Mouse (Mus musculus): ENCODE data around the gene Ahnak2. TPM values are rescaled to one million over a fixed set of nuclear protein-coding genes. Genes with fewer than 3 reads are reported as not detected.

The Ahnak2 gene
- polyA plus RNA-seq, 1 experiment from 2014 or later: 0.61 TPM

DNA sequence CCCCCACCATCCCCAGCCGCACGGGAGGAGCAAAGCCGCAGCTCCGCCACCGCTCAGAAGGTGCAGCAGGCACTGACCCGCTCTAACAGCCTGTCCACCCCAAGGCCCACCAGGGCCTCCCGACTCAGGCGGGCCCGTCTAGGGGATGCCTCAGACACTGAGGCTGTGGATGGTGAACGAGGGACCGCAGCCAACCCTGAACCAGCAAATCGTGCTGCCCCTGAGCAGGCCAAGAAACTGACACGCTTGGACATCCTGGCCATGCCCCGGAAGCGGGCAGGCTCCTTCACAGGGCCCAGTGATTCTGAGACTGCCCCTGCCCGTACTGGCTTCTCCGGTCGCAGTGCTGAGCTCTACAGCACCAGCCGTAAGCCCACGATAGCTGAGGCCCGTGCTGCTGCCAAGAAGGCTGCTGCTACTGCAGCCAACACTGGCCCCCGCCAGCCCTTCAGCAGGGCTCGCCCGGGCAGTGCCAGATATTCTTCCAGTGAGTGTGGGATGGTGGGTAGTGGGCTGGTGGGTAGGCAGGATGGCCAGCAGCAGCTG, 63.4 kb downstream of the Ahnak2 start:
- no peak for ATAC-seq (ENCODE audit: insufficient read depth, low FRiP score, low TSS enrichment)
- Histone ChIP-seq H3K36me3 (ENCODE audit: control insufficient read depth, insufficient read depth, low read length) (no peaks in the 10 kb centered on the region; the same call in 1 of the 2 replicates), H3K4me2 (ENCODE audit: low read depth) (no peak overlapping the region), H3K4me1 (ENCODE audit: control insufficient read depth, insufficient read depth, low read length) (no peaks in the 10 kb centered on the region), H3K9me3 (ENCODE audit: control insufficient read depth, low read length) (no peaks in the 10 kb centered on the region), H3K27me3 (ENCODE audit: control insufficient read depth, insufficient read depth, low read length) (no peaks in the 10 kb centered on the region), H3K27ac (ENCODE audit: low read depth, low read length) (no peak overlapping the region), H3K9ac (ENCODE audit: low read length) (no peak overlapping the region), H3K4me3 (ENCODE audit: low read depth, low read length) (no peak overlapping the region)
- no peak for DNase-seq (ENCODE audit: low spot score)
- WGBS: 89% methylated on average over 24 of the region's 24 CpGs

- Histone ChIP-seq H3K27ac (ENCODE audit: low read depth, low read length) (no peak overlapping the region), H3K9me3 (ENCODE audit: control insufficient read depth, low read length) (no peaks in the 10 kb centered on the region), H3K36me3 (ENCODE audit: control insufficient read depth, insufficient read depth, low read length) (no peaks in the 10 kb centered on the region; the same call in 1 of the 2 replicates), H3K27me3 (ENCODE audit: control insufficient read depth, insufficient read depth, low read length) (no peaks in the 10 kb centered on the region), H3K4me2 (ENCODE audit: low read depth) (no peak overlapping the region), H3K4me1 (ENCODE audit: control insufficient read depth, insufficient read depth, low read length) (no peaks in the 10 kb centered on the region), H3K4me3 (ENCODE audit: low read depth, low read length) (no peak overlapping the region), H3K9ac (ENCODE audit: low read length) (no peak overlapping the region)
- no peak for ATAC-seq (ENCODE audit: insufficient read depth, low FRiP score, low TSS enrichment)
- no peak for DNase-seq (ENCODE audit: low spot score)
- 90% methylated on average over 31 of the region's 31 CpGs for WGBS
Observed at GRCm38 (mm10) chr12:112738281-112739022, 64.0 kb downstream of the Ahnak2 start.

DNA sequence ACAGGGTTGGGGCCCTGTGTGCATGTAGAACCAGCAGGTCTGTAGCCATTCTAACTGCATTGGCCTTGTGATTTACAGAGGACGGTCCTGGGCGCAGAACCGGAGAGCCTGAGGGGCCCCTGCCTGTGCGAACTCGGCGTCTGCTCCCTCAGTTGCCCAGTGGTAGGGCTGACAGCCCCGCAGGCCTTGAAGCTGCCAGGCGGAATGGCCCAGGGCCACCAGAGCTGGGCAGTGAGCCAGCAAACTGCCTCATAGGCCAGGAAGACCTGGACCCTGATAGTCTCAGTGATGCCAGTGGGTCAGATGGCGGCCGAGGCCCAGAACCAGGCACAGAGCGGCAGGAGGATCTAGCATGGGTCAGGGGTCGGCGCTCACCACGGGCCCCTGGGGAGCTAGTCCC, 64.7 kb downstream of the Ahnak2 start:
- Histone ChIP-seq H3K27ac (ENCODE audit: low read depth, low read length) (no peak overlapping the region), H3K9ac (ENCODE audit: low read length) (no peak overlapping the region), H3K4me3 (ENCODE audit: low read depth, low read length) (no peak overlapping the region), H3K4me1 (ENCODE audit: control insufficient read depth, insufficient read depth, low read length) (no peaks in the 10 kb centered on the region), H3K4me2 (ENCODE audit: low read depth) (no peak overlapping the region), H3K27me3 (ENCODE audit: control insufficient read depth, insufficient read depth, low read length) (no peaks in the 10 kb centered on the region), H3K9me3 (ENCODE audit: control insufficient read depth, low read length) (no peaks in the 10 kb centered on the region), H3K36me3 (ENCODE audit: control insufficient read depth, insufficient read depth, low read length) (no peaks in the 10 kb centered on the region; the same call in 1 of the 2 replicates)
- WGBS: 90% methylated on average over 14 of the region's 14 CpGs
- ATAC-seq (ENCODE audit: insufficient read depth, low FRiP score, low TSS enrichment): no peak
- no peak for DNase-seq (ENCODE audit: low spot score)

- Histone ChIP-seq H3K9me3 (ENCODE audit: control insufficient read depth, low read length) (no peaks in the 10 kb centered on the region), H3K36me3 (ENCODE audit: control insufficient read depth, insufficient read depth, low read length) (no peaks in the 10 kb centered on the region; the same call in 1 of the 2 replicates), H3K27me3 (ENCODE audit: control insufficient read depth, insufficient read depth, low read length) (no peaks in the 10 kb centered on the region), H3K4me3 (ENCODE audit: low read depth, low read length) (no peak overlapping the region), H3K4me1 (ENCODE audit: control insufficient read depth, insufficient read depth, low read length) (no peaks in the 10 kb centered on the region), H3K27ac (ENCODE audit: low read depth, low read length) (no peak overlapping the region), H3K9ac (ENCODE audit: low read length) (no peak overlapping the region), H3K4me2 (ENCODE audit: low read depth) (no peak overlapping the region)
- WGBS: 91% methylated on average over 7 of the region's 7 CpGs
- ATAC-seq (ENCODE audit: insufficient read depth, low FRiP score, low TSS enrichment) (no peak), DNase-seq (ENCODE audit: low spot score) (no peak)
Observed at GRCm38 (mm10) chr12:112737081-112737480, 65.4 kb downstream of the Ahnak2 start.

DNA sequence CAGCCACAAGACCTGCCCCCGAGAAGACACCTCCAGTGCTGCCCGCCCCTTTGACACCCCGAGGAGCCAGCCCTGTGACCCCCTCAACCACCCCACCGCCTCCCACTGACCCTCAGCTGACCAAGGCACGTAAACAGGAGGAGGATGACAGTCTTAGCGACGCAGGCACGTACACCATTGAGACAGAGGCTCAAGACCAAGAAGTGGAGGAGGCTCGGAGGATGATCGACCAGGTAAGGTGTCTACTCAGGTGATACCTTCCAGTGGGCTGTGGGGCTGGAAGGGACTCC, 65.9 kb downstream of the Ahnak2 start:
- 89% methylated on average over 10 of the region's 10 CpGs for WGBS
- ATAC-seq (ENCODE audit: insufficient read depth, low FRiP score, low TSS enrichment): no peak
- H3K36me3 ChIP-seq (ENCODE audit: control insufficient read depth, insufficient read depth, low read length): no peaks in the 10 kb centered on the region; the same call in 1 of the 2 replicates

GRCm38 (mm10) chr12:112735896-112736635, 66.4 kb downstream of the Ahnak2 start:
- WGBS: 88% methylated on average over 29 of the region's 29 CpGs
- H3K4me3 ChIP-seq (ENCODE audit: low read depth, low read length): no peak overlapping the region
- ATAC-seq (ENCODE audit: insufficient read depth, low FRiP score, low TSS enrichment): no peak
- no peaks in the 10 kb centered on the region for H3K9me3 ChIP-seq (ENCODE audit: control insufficient read depth, low read length)
- no peak overlapping the region for H3K4me2 ChIP-seq (ENCODE audit: low read depth)
- DNase-seq (ENCODE audit: low spot score): no peak
- no peaks in the 10 kb centered on the region for H3K4me1 ChIP-seq (ENCODE audit: control insufficient read depth, insufficient read depth, low read length)
- H3K9ac ChIP-seq (ENCODE audit: low read length): no peak overlapping the region
- H3K27me3 ChIP-seq (ENCODE audit: control insufficient read depth, insufficient read depth, low read length): no peaks in the 10 kb centered on the region
- H3K36me3 ChIP-seq (ENCODE audit: control insufficient read depth, insufficient read depth, low read length): no peaks in the 10 kb centered on the region; the same call in 1 of the 2 replicates
- no peak overlapping the region for H3K27ac ChIP-seq (ENCODE audit: low read depth, low read length)

More for the DNA sequence above, 65.9 kb downstream of the Ahnak2 start:
- Histone ChIP-seq H3K9me3 (ENCODE audit: control insufficient read depth, low read length) (no peaks in the 10 kb centered on the region), H3K27ac (ENCODE audit: low read depth, low read length) (no peak overlapping the region), H3K4me2 (ENCODE audit: low read depth) (no peak overlapping the region), H3K9ac (ENCODE audit: low read length) (no peak overlapping the region), H3K4me1 (ENCODE audit: control insufficient read depth, insufficient read depth, low read length) (no peaks in the 10 kb centered on the region), H3K4me3 (ENCODE audit: low read depth, low read length) (no peak overlapping the region), H3K27me3 (ENCODE audit: control insufficient read depth, insufficient read depth, low read length) (no peaks in the 10 kb centered on the region)
- no peak for DNase-seq (ENCODE audit: low spot score)

GRCm38 (mm10) chr12:112734881-112735655, 67.4 kb downstream of the Ahnak2 start:
- Histone ChIP-seq H3K9me3 (ENCODE audit: control insufficient read depth, low read length) (no peaks in the 10 kb centered on the region), H3K36me3 (ENCODE audit: control insufficient read depth, insufficient read depth, low read length) (no peaks in the 10 kb centered on the region; the same call in 1 of the 2 replicates), H3K27me3 (ENCODE audit: control insufficient read depth, insufficient read depth, low read length) (no peaks in the 10 kb centered on the region), H3K4me2 (ENCODE audit: low read depth) (no peak overlapping the region), H3K4me3 (ENCODE audit: low read depth, low read length) (no peak overlapping the region), H3K4me1 (ENCODE audit: control insufficient read depth, insufficient read depth, low read length) (no peaks in the 10 kb centered on the region), H3K9ac (ENCODE audit: low read length) (no peak overlapping the region), H3K27ac (ENCODE audit: low read depth, low read length) (no peak overlapping the region)
- no peak for DNase-seq (ENCODE audit: low spot score)
- WGBS: 88% methylated on average over 19 of the region's 19 CpGs
- no peak for ATAC-seq (ENCODE audit: insufficient read depth, low FRiP score, low TSS enrichment)

- no peaks in the 10 kb centered on the region for H3K4me1 ChIP-seq (ENCODE audit: control insufficient read depth, insufficient read depth, low read length)
- ATAC-seq (ENCODE audit: insufficient read depth, low FRiP score, low TSS enrichment) (no peak), DNase-seq (ENCODE audit: low spot score) (no peak)
- H3K4me2 ChIP-seq (ENCODE audit: low read depth): no peak overlapping the region
- no peak overlapping the region for H3K9ac ChIP-seq (ENCODE audit: low read length)
- H3K27ac ChIP-seq (ENCODE audit: low read depth, low read length): no peak overlapping the region
- 82% methylated on average over 2 of the region's 2 CpGs for WGBS
- H3K9me3 ChIP-seq (ENCODE audit: control insufficient read depth, low read length): no peaks in the 10 kb centered on the region
- H3K4me3 ChIP-seq (ENCODE audit: low read depth, low read length): no peak overlapping the region
- no peaks in the 10 kb centered on the region; the same call in 1 of the 2 replicates for H3K36me3 ChIP-seq (ENCODE audit: control insufficient read depth, insufficient read depth, low read length)
- H3K27me3 ChIP-seq (ENCODE audit: control insufficient read depth, insufficient read depth, low read length): no peaks in the 10 kb centered on the region
Observed at GRCm38 (mm10) chr12:112734108-112734820, 68.2 kb downstream of the Ahnak2 start.
